Mouse (Mus musculus) testis, adult 2 months (tissue): Measurements from ENCODE around the gene Sirt6.

ENCODE experiments used
- CTCF ChIP-seq: fragments of 200-500 bp; IDR thresholded peaks from 2 replicates; pipeline ENCODE4 v1.5.1; 2012; ENCODE audit warnings: low read depth, mild to moderate bottlenecking, inconsistent platforms, low read length, moderate library complexity; ENCODE audit not compliant: control insufficient read depth, insufficient read depth, insufficient replicate concordance
- POLR2A ChIP-seq: fragments of 200-500 bp; IDR thresholded peaks from 2 replicates; pipeline ENCODE4 v1.6.1; 2012; ENCODE audit warnings: low read depth, mild to moderate bottlenecking, inconsistent platforms, low read length, moderate library complexity; ENCODE audit not compliant: control insufficient read depth

DNA sequence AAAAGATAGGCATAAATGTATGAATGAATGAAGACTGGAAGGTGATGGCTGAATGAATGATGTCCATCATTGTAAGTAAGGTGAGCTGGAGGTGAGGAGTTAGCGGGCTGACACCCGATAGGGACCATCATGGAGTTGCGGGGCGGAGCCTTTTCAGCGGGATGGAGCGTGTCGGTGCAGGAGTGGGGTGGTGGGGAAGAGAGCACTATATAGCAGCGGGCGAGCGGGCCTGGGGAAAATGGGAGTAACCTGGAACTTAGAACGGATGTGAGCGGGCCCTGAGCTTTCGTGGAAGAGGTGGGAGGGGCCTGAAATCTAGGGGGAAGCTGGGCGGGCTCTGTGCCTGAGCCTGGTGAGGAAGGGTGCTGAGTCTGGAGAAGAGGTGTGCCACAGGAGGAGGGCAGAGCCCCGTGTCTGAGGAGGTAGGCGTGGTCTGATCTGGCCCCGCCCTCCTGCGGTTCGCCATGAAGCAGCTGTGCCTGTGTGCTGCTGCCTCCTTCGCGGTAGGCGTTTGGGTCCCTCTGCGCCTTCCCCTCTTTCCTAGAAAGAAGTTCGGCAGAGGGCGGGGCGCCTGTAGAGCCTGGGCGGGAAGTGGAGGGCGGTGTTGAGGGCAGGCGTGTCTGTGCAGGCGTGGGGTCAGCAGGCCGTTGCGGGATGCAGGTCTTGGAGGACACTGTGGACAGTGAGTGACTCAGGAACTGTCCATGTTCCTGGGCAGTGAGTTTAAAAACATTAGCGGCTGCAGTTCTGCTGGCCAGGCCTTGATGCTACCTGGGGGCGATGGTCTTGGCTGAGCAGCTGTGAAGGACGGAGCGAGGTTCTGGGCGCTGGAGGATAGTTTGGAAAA is 5.9 kb upstream of the Sirt6 start:
- no peak; the same call in 1 of the 2 replicates for TF ChIP-seq POLR2A
- TF ChIP-seq CTCF, result no peak
